Mouse (Mus musculus) layer of hippocampus, adult 9-11 months (tissue): ENCODE data around the gene Hdac7.
"Not testable (repeated sequence)": the region's sequence is repeated elsewhere in the genome, so short reads cannot be mapped to it uniquely, and the experiment has no call there.

ENCODE experiments used
- DNase-seq: peaks from one replicate; pipeline ENCODE4 v3.0.0; 2022

Gene Hdac7

DNA sequence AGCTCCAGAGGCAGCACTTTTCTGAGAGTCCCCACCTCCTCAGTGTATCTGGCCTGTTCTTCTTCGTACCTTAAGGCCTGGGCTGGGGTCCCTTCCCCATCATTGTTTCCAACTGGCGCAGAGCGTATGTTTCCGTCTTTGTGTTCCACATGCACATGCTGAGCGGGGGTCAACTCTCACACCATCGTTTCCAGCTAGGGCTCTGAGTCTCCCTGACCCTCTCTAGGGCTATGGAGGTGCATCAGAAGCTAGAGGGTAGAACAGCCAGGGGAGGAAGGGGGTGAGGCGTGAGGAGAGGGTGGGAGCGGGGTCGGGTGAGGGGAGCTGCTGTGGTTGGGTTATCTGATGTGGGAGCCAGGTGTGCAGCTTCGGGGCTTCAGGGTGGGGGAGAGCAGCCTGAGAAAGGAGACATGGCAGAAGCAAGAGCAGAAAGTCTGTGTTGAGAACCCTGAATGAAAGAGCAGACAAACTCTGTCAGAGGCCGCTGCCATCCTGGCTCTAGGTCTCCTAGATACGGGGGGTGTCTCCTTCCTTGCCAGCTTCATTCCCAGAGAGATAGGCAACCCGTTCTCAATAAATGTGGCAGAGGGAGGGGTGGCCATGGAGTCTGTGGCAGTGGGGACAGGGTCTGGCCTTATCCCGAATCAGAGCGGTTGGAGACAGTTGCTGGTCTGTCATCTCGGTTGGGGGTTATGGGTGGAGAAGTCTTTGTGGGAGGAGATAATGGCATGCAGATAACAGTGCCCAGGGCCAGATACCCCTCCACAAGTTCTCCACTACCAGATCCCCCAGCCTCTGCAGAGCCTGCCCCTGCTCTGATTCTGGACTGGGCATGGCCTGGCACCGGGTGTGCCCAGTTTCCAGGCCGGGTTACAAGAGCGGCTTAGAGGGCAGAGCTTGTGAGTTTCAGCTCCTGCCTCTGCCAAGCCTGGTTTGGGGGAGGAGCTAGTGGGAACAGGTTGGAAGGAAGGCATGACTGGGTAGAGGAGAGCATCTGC lies at the start of gene Hdac7:
Gene Hdac7, minus strand, starts transcription at position 466 of the 998 bp plus-strand sequence.
- no peak for DNase-seq

DNA sequence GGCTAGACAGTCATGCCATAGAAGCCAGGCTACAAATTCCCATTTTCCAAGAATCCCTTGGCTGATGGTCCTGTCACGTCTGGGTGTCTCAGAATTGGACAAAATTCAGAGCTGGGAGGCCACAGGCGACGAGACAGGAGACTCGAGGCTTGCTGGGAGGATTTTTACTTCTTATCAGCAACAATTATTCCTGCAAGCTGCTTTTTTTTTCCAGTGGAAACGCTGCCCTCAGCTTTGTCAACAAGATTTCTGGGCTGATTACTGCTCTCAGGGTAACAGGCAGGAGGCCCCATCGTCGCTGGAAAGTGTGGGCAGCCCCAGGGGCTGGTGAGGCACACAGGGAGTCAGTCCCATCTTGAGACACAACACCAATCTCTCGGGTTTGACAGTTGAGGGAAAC lies 48.2 kb upstream of the Hdac7 start:
- no peak for DNase-seq

DNA sequence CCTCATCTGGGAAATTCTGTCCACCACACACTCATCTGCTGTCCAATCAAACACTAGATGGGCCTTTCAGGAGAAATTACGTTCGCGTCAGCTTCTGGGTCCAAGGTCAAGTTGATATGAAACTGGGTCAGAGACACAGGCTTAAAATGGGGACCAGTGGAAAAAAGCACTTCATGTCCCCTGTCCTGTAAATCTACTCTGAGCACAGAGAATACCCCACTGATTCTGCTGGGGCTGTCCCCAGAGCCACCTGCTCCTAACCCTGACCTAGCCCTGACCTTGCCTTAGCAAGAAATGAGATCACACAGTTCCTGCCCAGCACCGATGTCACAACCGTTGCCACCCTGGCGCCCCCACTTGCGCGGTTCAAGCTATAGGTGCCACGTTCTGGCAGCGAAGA lies 46.1 kb upstream of the Hdac7 start:
- no peak for DNase-seq

DNA sequence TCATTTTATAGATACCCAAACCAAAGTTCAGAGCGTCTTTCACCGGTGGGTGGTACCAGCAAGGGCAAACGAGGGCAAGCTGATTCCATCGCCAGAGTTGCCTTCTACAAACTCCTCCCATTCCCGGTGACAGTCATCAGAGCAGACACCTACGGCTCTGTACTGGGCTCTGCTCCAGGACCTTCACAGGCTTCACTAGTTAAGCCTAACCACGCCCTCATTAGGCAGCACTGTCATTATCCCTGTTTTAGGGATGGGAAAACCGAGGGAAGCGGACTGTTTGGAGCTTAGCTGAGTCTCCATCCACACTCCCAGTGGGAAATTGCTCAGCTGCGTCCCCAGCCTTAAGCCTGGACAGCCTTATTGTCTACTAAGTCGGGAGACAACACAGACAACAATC lies 45.7 kb upstream of the Hdac7 start:
- DNase-seq = no peak

DNA sequence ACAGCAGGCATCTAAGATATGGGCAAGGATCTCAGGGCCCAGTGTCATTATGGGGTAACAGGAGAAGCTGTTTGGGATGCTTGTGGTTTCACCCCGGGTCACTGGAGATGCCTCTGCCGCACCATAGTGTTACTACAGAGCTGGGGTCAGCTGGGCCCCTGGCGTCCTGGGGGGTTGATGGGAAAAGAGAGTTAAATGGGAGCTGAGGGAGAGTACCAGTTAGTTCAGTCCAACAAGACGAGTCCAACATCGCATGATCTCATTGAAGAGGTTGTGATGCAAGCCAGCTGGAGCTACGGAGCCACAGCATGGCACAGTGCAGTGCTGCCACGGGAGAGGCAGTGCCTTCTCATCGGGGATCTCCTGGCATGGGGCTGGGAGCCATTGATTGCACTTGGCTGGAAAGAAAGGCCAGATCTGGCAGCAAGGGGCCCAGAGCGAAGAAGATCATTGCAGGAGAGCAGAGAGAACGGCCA lies 43.3 kb upstream of the Hdac7 start:
- no peak for DNase-seq

DNA sequence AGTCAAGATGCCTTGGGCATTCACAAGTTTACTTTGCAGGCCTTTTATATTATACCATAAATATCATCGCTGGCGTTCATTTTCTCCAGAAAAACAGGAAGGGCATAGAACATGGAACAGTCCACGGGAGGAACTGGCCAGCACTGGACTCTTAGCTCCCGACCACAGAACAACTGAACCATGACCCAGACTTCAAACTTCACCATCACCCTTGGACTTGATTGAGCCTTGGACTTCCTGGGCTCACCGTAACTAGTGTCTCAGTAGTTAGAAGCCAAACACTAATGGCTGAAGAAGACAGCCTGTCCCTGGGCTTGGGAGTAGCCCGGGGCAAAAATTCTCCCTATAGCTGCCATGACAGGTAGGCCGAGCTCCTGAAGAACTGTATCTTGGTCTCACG lies 37.1 kb upstream of the Hdac7 start:
- DNase-seq = no peak

DNA sequence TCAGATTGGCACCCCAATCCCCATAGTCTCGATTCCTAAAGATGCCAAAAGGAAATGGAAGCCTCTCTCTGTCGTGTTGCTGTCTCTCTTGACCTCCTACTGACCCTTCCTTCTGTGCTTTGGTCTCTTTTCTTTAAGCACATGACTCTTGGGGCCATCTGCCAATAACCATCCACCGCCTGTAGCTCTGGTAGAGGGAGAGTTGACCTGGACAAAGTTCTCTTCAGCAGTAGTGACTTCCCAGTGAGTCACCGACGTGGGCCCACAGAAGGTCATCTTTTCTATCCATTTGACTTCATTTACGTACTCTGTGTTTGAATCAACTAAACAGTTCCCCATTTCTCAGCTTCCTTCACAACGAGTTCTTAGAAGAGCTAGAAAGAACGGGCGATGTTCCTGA lies 36.1 kb upstream of the Hdac7 start:
- DNase-seq = no peak

DNA sequence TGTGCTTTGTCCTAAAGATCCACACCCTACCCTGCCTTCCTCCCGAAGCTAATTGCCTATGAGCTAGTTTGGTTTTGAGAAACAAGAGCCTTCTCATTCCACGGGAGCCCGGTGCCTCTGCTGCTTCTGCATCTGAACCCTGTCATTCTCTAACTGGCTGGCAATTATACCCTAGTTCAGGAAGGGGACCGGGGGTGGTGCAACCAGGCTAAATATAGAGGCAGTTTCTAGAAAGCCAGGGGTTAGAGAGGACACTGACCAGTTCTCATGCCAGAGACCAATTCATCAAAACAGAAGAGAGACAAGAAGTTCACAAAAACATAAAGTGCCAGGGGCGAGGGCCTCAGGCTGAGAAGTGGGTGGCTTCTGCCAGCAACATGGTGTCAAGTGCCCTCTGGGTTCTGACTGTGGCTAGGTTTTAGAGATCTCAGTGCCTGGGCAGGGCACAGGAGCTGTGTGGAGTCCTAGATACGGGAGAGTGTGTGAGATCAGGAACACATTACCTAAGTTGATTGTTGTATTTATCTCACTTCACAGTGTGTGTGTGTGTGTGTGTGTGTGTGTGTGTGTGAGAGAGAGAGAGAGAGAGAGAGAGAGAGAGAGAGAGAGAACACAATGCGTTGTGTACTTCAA lies 34.5 kb upstream of the Hdac7 start:
- no peak for DNase-seq

DNA sequence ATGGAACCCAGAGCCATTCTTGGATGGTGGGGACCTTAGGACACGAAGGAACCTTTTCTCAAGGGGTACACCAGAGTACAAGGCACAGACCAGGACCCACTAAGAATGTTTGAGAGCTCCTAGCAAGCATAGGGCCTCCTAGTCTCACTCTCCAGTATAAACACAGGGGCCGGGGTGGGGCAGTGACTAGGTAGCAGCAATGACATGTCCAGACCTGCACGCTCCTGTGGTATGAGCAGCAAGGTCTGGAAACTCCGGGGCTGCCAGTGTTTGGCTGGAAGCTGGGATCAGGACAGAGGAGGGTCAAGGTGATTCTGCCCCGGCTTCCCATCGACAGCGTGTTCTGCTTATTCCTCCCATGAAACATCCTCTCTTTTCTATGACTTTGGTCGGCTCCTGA lies 31.5 kb upstream of the Hdac7 start:
- DNase-seq = no peak

DNA sequence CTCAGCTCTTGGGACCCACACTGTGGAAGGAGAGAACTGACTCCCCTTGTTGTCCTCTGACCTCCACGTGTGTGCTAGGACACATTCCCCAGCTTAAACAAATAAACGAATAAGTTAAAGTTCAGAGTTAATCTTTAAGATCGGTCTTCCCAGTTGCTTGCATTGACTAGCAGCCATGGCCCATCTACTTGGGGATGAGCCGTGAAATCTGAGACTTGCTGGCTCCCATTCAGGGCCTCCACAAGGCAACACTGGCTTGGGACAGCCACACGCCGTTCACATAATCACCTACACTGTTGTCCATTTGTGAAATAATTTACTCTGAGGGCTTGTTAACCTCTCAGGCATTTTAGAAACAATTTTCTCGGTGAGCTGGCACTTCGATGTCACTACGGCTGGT lies 29.4 kb upstream of the Hdac7 start:
- no peak for DNase-seq

DNA sequence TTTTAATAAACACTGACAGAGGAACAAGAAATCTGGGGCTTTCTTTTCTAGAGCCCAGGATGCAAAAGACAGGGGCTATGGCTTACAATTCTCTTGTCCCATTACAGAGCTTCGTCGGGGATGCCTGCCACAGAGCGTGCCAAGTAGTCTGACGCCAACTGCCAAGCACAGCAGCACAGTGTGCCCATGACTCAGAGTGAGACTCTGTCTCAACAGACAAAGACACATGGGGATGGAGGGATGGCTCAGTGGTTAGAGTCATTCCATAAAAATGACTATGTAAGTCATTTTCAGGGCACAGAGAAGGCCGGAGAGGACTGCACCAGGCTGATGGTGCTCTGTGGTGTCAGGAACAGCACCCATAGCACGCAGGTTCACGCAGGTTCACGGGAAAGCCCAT lies 27.9 kb upstream of the Hdac7 start:
- peak; percentile 61 for DNase-seq

DNA sequence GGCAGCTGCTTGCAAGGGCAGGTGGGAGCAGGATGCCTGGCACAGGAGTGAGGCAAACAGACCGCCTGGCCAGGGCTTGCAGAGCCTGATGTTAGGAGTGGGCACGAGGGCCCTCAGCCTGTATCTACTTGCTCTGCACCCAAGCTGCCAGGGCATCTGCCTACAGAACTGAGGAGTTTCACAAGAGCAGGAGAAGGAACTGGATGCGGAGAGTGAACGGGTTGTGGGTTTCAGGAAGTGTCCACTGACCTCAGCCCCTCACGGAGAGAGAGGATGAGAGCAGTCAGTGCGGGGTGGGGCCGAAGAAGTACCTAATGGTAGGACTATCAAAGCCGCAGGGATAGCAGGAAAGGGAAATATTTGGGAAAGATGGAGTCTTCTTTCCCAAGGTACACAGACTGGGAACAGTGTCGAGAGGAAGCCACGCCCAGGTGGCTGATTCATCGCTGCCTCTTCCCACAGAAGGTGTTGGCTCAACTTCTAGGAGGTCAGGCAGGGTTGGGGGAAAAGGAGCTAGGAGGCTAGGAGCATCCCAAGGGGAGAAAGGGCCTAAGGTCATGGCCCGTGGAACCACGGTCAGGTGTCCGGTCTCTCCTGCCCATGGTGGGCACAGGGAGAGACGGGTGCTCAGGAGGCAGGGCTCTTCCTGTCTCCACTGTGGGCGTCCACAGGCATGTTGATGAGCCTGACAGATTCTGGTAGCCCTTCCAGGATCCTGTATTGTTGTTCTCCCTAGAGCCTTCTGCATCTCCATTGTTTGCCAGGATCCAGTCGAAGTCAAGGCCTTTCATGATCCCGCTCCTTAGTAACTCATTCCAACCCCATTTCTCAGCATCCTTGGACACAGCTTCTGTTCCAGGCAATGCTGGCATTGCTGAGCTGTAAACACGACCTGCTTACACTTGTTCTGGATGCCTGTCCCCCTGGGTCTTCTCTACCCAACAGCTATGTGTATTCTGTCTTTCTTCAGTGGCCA lies 27.0 kb upstream of the Hdac7 start:
- DNase-seq = no peak

DNA sequence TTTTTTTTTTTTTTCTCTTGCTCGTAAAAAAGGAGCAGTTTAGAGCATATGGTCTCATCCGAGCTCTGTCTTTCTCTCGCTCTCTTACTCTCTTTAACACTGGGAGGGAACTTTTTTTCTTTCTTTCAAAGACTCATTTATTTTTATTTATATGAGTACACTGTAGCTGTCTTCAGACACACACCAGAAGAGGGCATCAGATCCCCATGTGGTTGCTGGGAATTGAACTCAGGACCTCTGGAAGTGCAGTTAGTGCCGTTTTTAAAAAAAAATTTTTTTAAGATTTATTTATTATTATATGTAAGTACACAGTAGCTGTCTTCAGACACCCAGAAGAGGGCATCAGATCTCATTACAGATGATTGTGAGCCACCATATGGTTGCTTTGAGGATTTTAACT lies 25.8 kb upstream of the Hdac7 start:
- DNase-seq = not testable (repeated sequence)

DNA sequence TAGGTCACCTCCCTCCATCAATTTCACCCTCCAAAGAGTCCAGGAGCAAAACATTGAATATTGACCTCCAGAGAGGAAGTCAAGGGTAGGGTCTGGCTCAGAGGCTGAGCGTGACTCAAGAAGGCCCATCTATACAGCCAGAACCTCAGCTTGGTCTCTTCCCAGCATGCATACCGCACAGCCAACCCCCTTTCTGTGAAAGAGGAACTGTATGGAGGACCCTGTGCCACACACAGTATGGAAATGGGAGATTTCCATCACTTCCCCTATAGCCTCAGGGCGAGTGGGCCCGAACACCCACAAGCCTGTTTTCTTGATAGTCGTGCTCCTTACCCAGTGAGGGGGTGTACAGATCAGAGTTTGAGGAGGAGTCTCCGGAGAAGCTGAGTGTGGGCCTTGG lies 24.7 kb upstream of the Hdac7 start:
- DNase-seq = no peak

DNA sequence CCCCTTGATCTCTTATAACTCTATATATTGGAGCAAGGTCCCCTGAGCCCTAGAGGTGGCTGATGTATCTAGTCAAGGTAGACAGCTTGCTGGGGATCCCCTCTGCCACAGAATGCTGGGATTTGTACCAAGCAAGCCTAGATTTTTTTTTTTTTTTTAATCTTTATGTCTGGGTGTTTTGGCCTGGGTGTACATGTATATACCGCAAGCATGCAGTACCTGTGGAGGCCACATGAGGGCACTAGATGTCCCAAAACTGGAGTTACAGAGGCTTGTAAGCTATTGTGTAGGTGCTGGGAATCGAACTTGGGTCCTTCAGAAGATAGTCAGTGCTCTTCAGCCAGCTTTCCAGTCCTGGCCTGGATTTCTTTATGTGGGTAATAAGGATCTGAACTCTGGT lies 21.7 kb upstream of the Hdac7 start:
- no peak for DNase-seq

DNA sequence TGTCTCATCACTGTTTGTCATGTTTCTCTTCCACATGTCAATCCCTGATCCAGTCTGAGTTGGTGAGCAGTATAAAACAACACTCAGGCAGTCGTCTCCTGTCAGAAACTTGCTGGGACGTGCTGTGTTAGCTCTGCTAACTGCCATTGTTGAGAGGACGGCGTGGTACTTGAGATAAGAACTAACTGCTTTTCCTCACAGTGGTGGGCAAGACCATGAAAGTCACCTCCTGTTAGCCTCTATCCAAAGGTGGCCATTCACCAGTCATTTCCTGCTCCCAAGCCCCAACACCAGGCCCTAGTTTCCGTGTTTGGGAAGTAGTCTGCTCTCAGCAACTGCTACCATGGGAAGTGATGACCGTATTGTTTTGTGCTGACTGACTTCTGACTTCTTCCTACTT lies 20.9 kb upstream of the Hdac7 start:
- no peak for DNase-seq

DNA sequence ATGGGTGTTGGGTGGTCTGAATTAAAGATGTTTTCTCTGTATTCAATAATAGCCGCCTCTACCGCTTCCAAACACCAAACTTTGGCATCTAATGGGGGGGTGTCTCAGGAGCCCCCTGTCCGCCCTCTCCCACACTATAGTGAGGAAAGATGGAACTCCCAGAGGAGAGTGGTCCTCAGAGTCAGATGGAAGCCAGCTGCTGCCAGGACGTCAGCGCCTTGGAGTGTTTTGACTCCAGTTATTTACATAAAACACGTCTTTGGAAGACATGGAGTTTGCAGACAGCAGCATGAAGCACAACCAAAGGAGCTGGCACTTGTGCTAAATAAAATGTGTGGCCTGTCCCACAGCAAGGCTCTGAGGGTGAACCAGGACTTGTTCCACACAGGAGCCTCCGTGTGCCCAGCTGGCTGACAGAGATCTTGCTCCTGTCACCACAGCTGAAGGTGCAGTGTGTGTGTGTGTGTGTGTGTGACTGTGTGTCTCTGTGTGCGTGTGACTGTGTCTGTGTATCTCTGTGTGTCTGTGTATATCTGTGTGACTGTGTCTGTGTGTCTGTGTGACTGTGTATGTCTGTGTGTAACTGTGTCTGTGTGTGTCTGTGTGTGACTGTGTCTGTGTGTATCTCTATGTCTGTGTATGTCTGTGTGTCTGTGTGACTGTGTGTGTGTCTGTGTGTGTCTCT lies 20.2 kb upstream of the Hdac7 start:
- DNase-seq = no peak

DNA sequence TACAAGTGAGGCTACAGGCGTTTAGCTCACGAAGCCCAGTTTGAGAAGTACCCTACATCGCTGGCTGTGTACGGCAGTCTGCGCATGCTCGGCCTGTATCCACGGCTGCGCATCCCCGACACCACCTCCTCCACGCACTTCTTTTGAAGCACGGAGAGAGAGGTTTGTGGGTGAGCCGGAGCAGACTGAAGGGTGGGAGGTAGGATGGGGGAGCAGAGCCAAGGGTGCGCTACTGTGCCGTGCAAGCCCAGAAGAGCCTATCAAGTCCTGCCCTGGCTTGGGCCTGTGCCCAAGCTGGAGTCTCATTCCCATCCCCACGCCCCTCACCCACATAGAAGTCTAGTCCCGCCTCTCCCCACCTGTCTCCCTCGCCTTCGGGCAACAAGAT lies 19.2 kb upstream of the Hdac7 start:
- peak; percentile 79 for DNase-seq

DNA sequence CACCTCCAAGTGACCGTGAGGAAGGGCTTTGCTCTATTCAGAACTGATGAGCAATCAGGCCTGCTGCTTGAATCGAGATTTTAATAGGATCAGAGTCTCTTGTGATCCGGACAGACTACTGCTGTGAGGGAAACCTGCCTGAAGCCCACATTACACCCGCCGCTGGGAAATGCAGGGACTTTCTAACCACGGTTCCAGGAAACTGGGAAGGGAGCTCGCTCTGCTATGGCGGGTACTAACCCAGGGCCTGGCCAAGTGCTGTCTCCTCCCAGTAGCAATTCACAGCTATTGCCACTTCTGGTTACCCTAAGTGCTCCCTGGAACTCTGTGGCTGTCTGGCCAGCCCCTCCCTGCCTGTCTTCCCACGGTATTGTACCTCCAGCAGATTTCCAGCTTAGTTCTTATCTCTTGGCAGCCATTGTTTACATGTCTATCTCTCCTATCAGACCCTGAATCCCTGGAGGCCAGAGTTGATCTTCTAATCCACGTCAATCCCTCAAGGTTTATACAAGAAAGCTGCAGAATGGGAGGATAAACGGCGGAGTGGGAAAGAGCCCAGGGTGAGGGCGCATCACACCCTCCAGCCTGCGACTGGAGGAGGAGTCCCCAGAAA lies 18.7 kb upstream of the Hdac7 start:
- no peak for DNase-seq

DNA sequence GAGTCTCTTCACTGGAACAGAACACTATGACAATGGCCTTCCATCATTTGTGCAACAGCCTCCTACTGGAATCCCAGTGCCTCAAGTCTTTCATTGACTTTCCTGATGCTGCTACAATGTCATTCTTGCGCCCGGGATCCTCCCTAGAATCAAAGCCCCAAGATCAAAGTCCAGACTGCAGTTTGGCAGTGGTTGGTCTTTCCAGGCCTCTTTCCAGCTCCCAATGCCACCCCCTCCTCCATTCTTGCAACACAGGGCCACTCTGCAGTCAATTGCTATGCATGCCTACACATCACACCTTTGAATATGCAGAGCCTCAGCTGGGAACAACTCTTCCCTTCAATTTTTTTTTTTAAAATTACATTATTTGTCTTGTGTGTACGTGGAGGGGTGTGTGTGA lies 16.1 kb upstream of the Hdac7 start:
- DNase-seq = no peak

DNA sequence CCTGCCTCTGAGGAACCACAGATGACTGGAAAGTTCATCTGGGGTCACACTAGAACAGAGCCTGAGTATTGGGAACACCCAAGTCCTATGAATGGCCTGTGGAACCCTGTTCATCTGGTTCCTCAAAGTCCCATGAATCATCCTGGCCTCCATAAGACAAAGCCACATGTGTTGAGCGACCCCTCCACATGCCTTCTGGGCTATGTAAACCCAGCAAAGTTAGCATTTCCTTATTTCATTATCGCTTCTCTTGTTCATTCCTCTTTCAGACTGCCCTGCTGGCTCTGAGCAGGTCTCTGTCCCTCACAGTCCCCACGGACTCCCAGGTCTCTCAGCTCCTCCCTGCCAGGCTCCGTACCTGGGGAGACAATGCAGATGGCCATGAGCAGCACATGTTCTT lies 14.1 kb upstream of the Hdac7 start:
- DNase-seq = no peak

DNA sequence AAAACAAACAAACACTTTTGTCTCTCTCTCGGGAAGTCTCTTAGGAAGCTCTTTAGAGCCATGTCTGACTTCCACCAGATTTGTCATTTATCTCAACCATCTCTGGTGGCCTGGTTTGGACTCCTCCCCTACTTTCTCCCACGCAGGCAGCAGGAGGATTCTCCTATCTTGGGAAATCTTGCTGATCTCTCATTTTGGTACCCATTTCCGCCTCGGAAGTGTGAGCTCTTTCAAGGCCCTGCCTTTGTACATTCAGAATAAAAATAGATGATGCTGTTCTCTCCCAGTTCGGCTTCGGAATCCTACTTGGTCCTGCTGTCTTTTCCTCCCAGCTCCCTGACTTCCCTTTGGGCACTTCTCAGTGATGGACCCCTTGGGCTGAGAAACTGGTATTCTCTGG lies 10.2 kb upstream of the Hdac7 start:
- DNase-seq = no peak
